Mouse (Mus musculus) kidney, embryonic 16.5 days (tissue): ENCODE results near the gene Cachd1. TPM values are rescaled to one million over a fixed set of nuclear protein-coding genes. Genes with fewer than 3 reads are reported as not detected.

ENCODE experiments used
- ATAC-seq: fragments of 200-750 bp; cut with Nextera tagmentation; 2 replicates; pipeline ENCODE4 v1.8.0; 2017; ENCODE audit warnings: moderate TSS enrichment; ENCODE audit not compliant: low FRiP score, low TSS enrichment
- H3K27ac ChIP-seq: fragments of 300-500 bp; sonication (generic); 2 replicates; pipeline ENCODE4 v1.5.1; 2014; ENCODE audit warnings: low read length
- H3K27me3 ChIP-seq: fragments of 300-500 bp; sonication (generic); 2 replicates; pipeline ENCODE4 v1.6.1; 2014; ENCODE audit warnings: low read length, control low read depth, mixed read lengths; ENCODE audit not compliant: insufficient read depth
- H3K36me3 ChIP-seq: fragments of 300-500 bp; sonication (generic); 2 replicates; pipeline ENCODE4 v1.6.1; 2014; ENCODE audit warnings: low read length, control low read depth, mixed read lengths; ENCODE audit not compliant: insufficient read depth
- H3K4me1 ChIP-seq: fragments of 300-500 bp; sonication (generic); 2 replicates; pipeline ENCODE4 v1.6.1; 2014; ENCODE audit warnings: low read length, control low read depth, mixed read lengths; ENCODE audit not compliant: insufficient read depth
- H3K4me2 ChIP-seq: fragments of 300-500 bp; sonication (generic); replicated peaks from 2 replicates; pipeline ENCODE4 v1.6.1; 2014; ENCODE audit warnings: low read depth, low read length
- H3K4me3 ChIP-seq: fragments of 300-500 bp; sonication (generic); 2 replicates; pipeline ENCODE4 v1.5.1; 2014; ENCODE audit warnings: mild to moderate bottlenecking, low read length
- H3K9ac ChIP-seq: fragments of 300-500 bp; sonication (generic); replicated peaks from 2 replicates; pipeline ENCODE4 v1.6.1; 2014; ENCODE audit warnings: low read length
- H3K9me3 ChIP-seq: fragments of 300-500 bp; sonication (generic); 2 replicates; pipeline ENCODE4 v1.6.1; 2016; ENCODE audit warnings: low read length, control low read depth
- WGBS: fragments of 180-500 bp; shearing (Covaris S2); extraction: QIAGEN DNeasy Blood & Tissue Kit; methylation state at CpG from one replicate; pipeline ENCODE4 v1.1.7; 2014; 5-methylcytosine and 5-hydroxymethylcytosine counted together
- polyA plus RNA-seq: library from polyadenylated mRNA; unstranded; fragments of >200 nt; fragmentation: Nextera tagmentation; extraction: Ambion mirVana; gene quantifications from 2 replicates; pipeline ENCODE4 v1.2.1, GENCODE M21; 2015

Gene Cachd1
- polyA plus RNA-seq, 1 experiment from 2014 or later, result 17.9 TPM

DNA sequence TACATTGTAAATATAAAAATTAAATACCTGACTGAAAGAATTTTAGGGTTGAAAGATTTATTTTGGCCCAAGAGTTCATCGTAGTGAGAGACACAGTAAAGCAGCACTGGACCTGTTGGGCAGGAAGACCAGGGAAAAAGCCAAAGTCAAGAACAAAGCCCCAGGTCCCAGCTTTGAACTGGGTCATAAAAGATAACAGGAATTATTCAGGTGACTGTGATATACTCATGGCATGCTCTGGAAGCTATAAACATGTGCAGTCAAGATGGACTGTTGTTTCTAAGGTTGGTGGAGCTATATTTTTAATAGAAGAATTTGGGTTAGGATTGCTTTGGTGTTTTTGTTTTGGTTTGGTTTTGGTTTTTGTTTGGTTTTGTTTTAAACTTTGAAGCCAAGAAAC is 148.7 kb downstream of the Cachd1 start:
- peaks cover 34% of the 10 kb centered on the region for H3K4me1 ChIP-seq
- no peaks in the 10 kb centered on the region for H3K27me3 ChIP-seq
- H3K4me3 ChIP-seq, result no peak overlapping the region
- H3K27ac ChIP-seq, result no peak overlapping the region
- H3K9me3 ChIP-seq, result no peaks in the 10 kb centered on the region
- 70% methylated on average over 1 of the region's 1 CpGs for WGBS
- peaks cover 3% of the 10 kb centered on the region; the same call in 1 of the 2 replicates for H3K36me3 ChIP-seq
- ATAC-seq, result no peak
- no peak overlapping the region for H3K4me2 ChIP-seq
- H3K9ac ChIP-seq, result no peak overlapping the region

DNA sequence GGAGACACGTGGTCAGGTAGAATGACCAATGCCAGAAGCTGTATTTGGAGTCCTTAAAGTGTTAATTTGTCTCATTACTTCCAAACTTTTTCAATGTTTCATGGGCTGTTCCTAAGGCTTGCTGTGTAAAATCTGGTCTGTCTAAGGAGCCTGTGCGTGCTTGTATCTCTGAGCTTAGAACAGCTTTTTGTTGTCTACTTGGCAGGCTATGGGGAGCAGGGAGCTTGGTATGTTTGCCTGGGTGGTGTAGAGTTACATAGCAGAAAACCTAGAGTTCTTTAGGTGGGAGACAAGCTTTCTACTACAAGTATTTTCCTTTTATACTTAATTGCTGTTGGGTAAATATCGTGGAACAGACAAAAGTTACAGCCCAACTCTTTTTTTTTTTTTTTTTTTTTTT is 150.1 kb downstream of the Cachd1 start:
- H3K9me3 ChIP-seq, result no peaks in the 10 kb centered on the region
- WGBS, result 31% methylated on average over 3 of the region's 3 CpGs
- no peak overlapping the region for H3K9ac ChIP-seq
- H3K4me2 ChIP-seq, result no peak overlapping the region
- H3K4me3 ChIP-seq, result no peak overlapping the region
- no peaks in the 10 kb centered on the region for H3K27me3 ChIP-seq
- 0 out of 2 replicates have a peak, but pooled peaks cover 3% of the 10 kb centered on the region for H3K36me3 ChIP-seq
- H3K4me1 ChIP-seq, result peaks cover 34% of the 10 kb centered on the region
- ATAC-seq, result peak; percentile 69
- H3K27ac ChIP-seq, result no peak overlapping the region

DNA sequence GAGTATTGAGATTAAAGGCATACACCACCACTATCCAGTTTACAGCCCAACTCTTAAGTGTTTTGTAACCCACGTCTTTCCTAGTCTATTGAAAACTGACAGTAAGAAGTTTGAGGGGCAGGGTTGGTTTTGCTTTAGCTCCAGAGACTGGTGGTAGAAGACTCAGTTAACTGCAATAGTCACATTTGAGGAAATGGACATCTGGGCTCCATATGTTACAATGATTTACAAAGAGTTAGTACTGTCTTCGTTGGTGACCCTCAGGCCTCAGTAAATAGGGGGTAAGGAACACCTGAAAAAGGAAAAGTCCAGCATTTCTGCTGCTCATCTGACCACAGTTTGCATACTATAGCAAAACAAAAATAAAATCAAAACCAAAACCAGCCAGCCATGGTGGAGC is 150.6 kb downstream of the Cachd1 start:
- Histone ChIP-seq H3K36me3 (0 out of 2 replicates have a peak, but pooled peaks cover 3% of the 10 kb centered on the region), H3K9ac (no peak overlapping the region), H3K4me1 (peaks cover 34% of the 10 kb centered on the region), H3K4me2 (no peak overlapping the region), H3K9me3 (no peaks in the 10 kb centered on the region), H3K27me3 (no peaks in the 10 kb centered on the region), H3K4me3 (no peak overlapping the region), H3K27ac (no peak overlapping the region)
- 38% methylated on average over 2 of the region's 2 CpGs for WGBS
- ATAC-seq, result no peak

DNA sequence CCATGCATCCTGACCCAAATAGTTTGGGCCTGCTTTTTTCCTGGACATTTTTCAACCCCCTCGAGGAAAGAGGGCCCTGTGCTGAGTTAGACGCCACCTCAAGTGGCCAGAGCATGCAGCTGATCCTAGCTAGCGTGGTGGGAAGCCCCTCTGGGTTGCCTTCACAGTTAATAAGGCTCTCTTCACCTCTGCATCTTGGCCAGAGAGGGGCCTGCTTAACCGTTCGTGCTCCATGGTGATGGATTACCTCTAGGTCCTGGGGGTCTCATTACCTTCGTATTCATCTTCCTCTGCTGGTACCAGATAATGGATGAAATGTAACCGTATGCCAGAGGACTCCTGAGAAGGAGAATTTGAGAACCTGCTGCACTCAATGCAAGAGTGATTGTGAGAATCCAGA is 167.2 kb downstream of the Cachd1 start:
- no peaks in the 10 kb centered on the region for H3K9me3 ChIP-seq
- H3K9ac ChIP-seq, result no peak overlapping the region
- H3K36me3 ChIP-seq, result 0 out of 2 replicates have a peak, but pooled peaks cover 3% of the 10 kb centered on the region
- WGBS, result 33% methylated on average over 7 of the region's 7 CpGs
- H3K4me2 ChIP-seq, result no peak overlapping the region
- no peaks in the 10 kb centered on the region for H3K27me3 ChIP-seq
- H3K27ac ChIP-seq, result no peak overlapping the region
- ATAC-seq, result no peak; the same call in 1 of the 2 replicates
- no peak overlapping the region for H3K4me3 ChIP-seq
- 0 out of 2 replicates have a peak, but pooled peaks cover 4% of the 10 kb centered on the region for H3K4me1 ChIP-seq

DNA sequence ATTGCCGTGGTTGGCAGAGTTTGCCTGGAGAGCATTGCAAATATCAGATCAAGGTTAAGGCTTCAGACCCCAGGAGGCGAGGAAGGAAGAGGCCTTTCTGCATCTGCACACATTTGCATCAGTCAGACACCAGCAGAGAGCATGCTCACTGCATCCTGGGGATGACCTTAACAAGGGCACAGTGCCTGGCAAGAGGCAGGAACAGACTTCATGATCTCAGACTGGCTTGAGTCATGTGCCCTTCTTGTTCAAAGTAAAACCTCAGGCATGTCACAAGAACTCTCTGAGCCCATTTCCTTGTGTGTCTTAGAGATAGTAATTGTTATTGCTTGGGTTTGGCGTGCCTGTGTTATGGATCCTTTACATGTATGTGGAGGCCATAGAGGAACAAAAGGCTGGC is 167.8 kb downstream of the Cachd1 start:
- no peak overlapping the region for H3K9ac ChIP-seq
- H3K4me3 ChIP-seq, result no peak overlapping the region

DNA sequence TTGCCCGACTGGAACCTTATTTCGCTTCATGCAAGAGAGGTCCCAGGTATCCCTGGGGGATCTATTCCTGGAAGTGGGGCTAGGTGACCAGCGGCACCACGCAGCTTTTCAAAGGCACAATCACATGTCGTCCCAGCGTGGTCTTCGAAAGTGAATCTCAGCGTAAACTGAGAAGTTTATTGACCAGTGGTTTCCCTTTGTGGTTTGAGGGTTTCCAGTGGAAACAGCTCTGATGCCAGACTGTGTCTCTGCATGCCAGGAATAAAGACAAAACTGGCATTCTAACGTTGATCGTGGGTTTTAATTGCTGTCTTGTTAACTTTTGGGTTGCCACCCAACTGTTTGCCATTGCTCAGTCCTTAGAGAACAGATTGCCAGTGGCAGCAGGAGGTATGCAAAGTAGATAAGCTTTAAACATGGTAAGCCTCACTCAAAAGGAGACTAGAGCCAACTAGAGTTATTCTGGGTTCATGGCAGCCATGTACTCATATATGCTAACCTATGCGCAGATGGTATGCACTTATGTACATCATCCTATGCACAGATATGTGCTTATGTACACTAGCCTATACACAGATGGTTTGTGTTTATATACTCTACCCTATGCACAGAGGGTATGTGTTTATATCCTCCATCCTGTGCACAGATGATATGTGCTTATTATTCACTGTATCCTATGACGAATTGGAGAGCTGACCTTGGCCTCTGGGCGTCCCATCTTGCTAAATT is 168.9 kb downstream of the Cachd1 start:
- no peak for ATAC-seq
- H3K9me3 ChIP-seq, result no peaks in the 10 kb centered on the region
- H3K27me3 ChIP-seq, result no peaks in the 10 kb centered on the region
- H3K4me1 ChIP-seq, result peaks cover 14% of the 10 kb centered on the region
- H3K9ac ChIP-seq, result no peak overlapping the region
- H3K36me3 ChIP-seq, result peaks cover 6% of the 10 kb centered on the region; the same call in 1 of the 2 replicates
- no peak overlapping the region for H3K4me3 ChIP-seq
- WGBS, result 79% methylated on average over 13 of the region's 13 CpGs
- no peak overlapping the region for H3K27ac ChIP-seq
- no peak overlapping the region for H3K4me2 ChIP-seq

More for the DNA sequence above, 167.8 kb downstream of the Cachd1 start:
- Histone ChIP-seq H3K36me3 (0 out of 2 replicates have a peak, but pooled peaks cover 3% of the 10 kb centered on the region), H3K27ac (no peak overlapping the region), H3K9me3 (no peaks in the 10 kb centered on the region), H3K4me1 (peaks cover 9% of the 10 kb centered on the region), H3K4me2 (no peak overlapping the region), H3K27me3 (no peaks in the 10 kb centered on the region)
- WGBS, result 51% methylated on average over 3 of the region's 3 CpGs
- no peak for ATAC-seq

DNA sequence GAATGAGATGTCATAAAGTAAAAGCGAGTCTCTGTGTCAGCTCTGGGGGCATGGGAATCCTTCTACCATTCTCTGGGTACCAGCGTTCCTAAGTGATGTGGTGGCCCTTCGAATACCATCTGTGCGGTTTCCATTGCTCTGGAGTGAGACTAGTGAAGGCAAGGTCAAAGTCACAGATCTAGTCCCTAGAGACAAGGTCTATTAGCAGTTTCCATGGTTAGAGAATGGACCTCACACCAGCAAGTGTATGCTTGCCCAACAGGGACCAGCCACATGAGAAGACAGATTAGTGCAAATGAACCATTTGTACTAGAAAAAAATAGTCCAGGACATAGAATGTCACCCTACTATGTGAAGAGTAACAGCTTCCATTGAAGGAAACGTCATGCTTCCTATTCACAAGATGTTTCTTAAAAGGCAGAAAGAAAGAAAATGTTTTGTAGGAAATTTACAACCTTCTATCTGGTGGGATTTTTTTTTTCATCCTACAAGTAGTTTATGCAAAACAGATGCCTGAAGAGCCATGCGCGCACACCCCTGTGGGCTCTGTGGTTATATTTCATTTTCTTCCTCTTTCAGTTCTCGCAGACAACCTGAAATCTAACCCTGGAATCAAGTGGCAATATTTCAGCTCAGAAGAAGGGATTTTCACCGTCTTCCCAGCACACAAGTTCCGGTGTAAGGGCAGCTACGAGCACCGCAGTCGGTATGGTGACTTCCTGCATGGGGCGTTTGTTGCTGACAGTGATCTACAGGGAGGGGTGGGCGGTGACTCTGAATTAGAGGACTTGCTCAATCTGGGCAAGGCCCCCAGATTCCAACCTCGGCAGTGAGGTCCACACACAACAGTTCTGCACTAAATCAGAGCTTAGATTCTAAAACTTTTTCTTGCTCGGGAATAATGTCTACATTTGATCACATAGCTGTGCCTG is 172.3 kb downstream of the Cachd1 start:
- Histone ChIP-seq H3K4me3 (peak overlapping the region; percentile 4; the same call in 1 of the 2 replicates), H3K27me3 (no peaks in the 10 kb centered on the region), H3K4me2 (peak overlapping the region; percentile 22), H3K9me3 (no peaks in the 10 kb centered on the region), H3K4me1 (peaks cover 14% of the 10 kb centered on the region), H3K36me3 (peaks cover 8% of the 10 kb centered on the region; the same call in 1 of the 2 replicates), H3K9ac (no peak overlapping the region), H3K27ac (peak overlapping the region; percentile 52; the same call in 1 of the 2 replicates)
- WGBS, result 41% methylated on average over 17 of the region's 17 CpGs
- peak; percentile 76; the same call in 1 of the 2 replicates for ATAC-seq

DNA sequence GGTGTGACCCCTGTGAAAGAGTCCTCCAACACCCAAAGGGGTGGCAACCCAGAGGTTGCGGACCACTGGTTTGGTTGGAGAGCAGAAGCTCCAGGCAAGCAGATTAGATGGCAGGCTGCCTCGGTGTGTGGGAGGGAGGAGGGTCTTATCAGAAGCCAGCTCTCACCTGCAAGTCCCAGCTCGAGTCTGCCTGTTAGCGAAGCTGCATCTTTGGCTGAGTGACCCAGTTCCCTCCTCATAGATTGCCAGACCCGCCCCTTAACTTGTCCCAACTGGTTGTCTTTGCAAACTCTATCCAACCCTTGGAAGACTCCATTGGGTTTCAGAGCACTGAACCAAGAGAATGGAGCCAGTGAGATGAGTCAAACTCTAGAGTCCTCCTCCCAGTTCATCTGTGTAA is 173.8 kb downstream of the Cachd1 start:
- Histone ChIP-seq H3K27me3 (no peaks in the 10 kb centered on the region), H3K4me1 (peaks cover 14% of the 10 kb centered on the region), H3K4me2 (no peak overlapping the region), H3K9me3 (no peaks in the 10 kb centered on the region), H3K9ac (no peak overlapping the region), H3K27ac (no peak overlapping the region), H3K4me3 (no peak overlapping the region), H3K36me3 (peaks cover 16% of the 10 kb centered on the region; the same call in 1 of the 2 replicates)
- WGBS, result 84% methylated on average over 5 of the region's 5 CpGs
- ATAC-seq, result no peak

DNA sequence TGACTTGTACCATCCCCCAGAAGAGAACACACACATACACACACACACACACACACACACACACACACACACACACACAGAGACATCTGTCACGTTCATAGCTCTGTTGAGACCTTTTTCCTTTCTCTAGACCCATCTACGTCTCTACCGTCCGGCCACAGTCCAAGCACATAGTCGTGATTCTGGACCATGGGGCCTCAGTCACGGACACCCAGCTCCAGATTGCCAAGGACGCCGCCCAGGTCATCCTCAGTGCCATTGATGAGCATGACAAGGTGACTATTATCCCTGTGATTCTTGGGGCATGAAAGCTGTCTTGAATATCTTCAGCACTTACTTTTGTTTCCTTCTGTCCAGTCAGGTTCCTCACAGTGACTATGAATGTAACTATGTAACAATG is 175.4 kb downstream of the Cachd1 start:
- Histone ChIP-seq H3K4me1 (peaks cover 14% of the 10 kb centered on the region), H3K27me3 (no peaks in the 10 kb centered on the region), H3K9me3 (no peaks in the 10 kb centered on the region), H3K27ac (no peak overlapping the region), H3K36me3 (peaks cover 17% of the 10 kb centered on the region; the same call in 1 of the 2 replicates), H3K9ac (no peak overlapping the region), H3K4me3 (no peak overlapping the region), H3K4me2 (no peak overlapping the region)
- ATAC-seq, result no peak
- WGBS, result 91% methylated on average over 8 of the region's 8 CpGs
